Mouse (Mus musculus): ENCODE results near the gene Rtl10. TPM values are rescaled to one million over a fixed set of nuclear protein-coding genes. Genes with fewer than 3 reads are reported as not detected.
A peak's percentile ranks its signal among the peaks of the same experiment; 100 is the strongest.

Rtl10 gene
- total and polyA plus RNA-seq, 3 experiments = 5.9 to 13.3 TPM; not detected in 1

DNA sequence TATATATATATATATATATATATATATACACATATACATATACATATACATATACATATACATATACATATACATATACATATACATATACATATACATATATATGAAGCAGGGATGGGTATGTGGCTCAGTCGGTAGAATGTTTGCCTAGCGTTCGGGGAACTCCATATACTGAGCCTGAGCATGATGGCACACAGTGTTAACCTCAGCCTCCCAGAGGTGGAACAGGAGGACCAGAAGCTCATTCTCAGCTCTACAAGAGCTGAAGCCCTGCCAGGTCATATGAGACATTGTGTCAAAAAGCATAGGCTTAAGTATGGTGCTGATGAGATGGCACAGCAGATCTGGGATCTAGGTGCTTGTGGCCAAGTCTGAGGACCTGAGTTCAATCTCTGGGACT, 8.4 kb upstream of the Rtl10 start:
- DNase-seq (ENCODE audit: low read depth, low spot score) = peak; percentile 16
- Histone ChIP-seq H3K27ac (ENCODE audit: control insufficient read depth, low read depth, low read length) (no peak overlapping the region), H3K4me1 (ENCODE audit: control insufficient read depth in 1 of 2, insufficient read depth in 2 of 2, low read length in 2 of 2) (peaks cover 5 to 7% of the 10 kb centered on the region in 2 experiments; a peak in 2 of 4 replicates), H3K79me2 (ENCODE audit: control insufficient read depth, insufficient read depth, low read length, poor library complexity) (no peaks in the 10 kb centered on the region), H3K9me3 (replicated peaks; ENCODE audit: insufficient read depth, low read length) (no peaks in the 10 kb centered on the region), H3K27me3 (ENCODE audit: control insufficient read depth in 1 of 2, insufficient read depth in 2 of 2, low read length in 2 of 2) (no peaks in the 10 kb centered on the region), H3K9ac (ENCODE audit: control insufficient read depth, low read depth, low read length, poor library complexity, severe bottlenecking) (no peak overlapping the region), H3K36me3 (ENCODE audit: control insufficient read depth in 1 of 2, insufficient read depth in 2 of 2, low read length in 2 of 2) (0 out of 4 replicates have a peak, but pooled peaks cover 0 to 2% of the 10 kb centered on the region in 2 experiments), H3K4me3 (ENCODE audit: control insufficient read depth in 1 of 2, insufficient read depth in 1 of 2, low read depth in 2 of 2, low read length in 2 of 2) (no peak overlapping the region)
- TF ChIP-seq CHD1 (IDR thresholded peaks at IDR 0.05; ENCODE audit: low read depth, low read length) (no peak), USF2 (IDR thresholded peaks at IDR 0.05; ENCODE audit: borderline replicate concordance in 1 of 2, insufficient read depth in 1 of 2, low read depth in 1 of 2, low read length in 2 of 2) (no peak), CTCF (IDR thresholded peaks at IDR 0.05 in 2 of 3, conservative IDR thresholded peaks at IDR 0.05 in 1 of 3; ENCODE audit: control insufficient read depth in 1 of 3, insufficient read depth in 1 of 3, low read depth in 2 of 3, low read length in 3 of 3, poor library complexity in 1 of 3, severe bottlenecking in 1 of 3) (no peak), TCF12 (IDR thresholded peaks at IDR 0.05; ENCODE audit: low read depth, low read length) (no peak), MYC (IDR thresholded peaks at IDR 0.05; ENCODE audit: low read depth, low read length) (no peak), ELF1 (IDR thresholded peaks at IDR 0.05; ENCODE audit: low read depth, low read length) (no peak), HCFC1 (IDR thresholded peaks at IDR 0.05; ENCODE audit: low read depth, low read length) (no peak), POLR2A (IDR thresholded peaks at IDR 0.05; ENCODE audit: control insufficient read depth in 1 of 2, insufficient read depth in 1 of 2, low read depth in 1 of 2, low read length in 2 of 2, poor library complexity in 1 of 2) (no peak), JUND (IDR thresholded peaks at IDR 0.05; ENCODE audit: low read depth, low read length) (no peak), TBP (IDR thresholded peaks at IDR 0.05; ENCODE audit: low read depth, low read length) (no peak), USF1 (IDR thresholded peaks at IDR 0.05; ENCODE audit: low read depth, low read length) (no peak), MAFK (IDR thresholded peaks at IDR 0.05; ENCODE audit: borderline replicate concordance, low read depth, low read length) (no peak), MEF2A (IDR thresholded peaks at IDR 0.05; ENCODE audit: extremely low read depth, insufficient replicate concordance, low read depth, low read length, poor library complexity, severe bottlenecking) (no peak)

DNA sequence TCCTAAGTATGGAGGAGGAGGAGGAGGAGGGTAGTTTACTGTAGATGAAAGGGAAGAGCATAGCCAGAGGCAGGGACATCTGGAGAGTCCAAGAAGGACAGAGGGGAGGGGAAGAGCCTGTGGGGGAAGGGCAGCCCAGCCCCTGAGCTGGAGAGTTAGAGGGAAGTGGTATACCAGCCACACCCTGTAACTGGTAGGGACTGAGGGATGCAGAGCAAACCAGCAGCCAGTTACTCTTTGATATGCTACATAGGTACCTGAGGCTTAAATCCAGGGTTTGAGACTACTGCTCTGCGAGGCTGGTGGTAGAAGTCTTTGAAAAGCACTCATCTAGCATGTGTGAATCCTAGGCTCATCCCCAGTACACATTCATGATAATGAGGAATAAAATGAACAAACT, 7.8 kb upstream of the Rtl10 start:
- Histone ChIP-seq H3K79me2 (ENCODE audit: control insufficient read depth, insufficient read depth, low read length, poor library complexity) (no peaks in the 10 kb centered on the region), H3K27me3 (ENCODE audit: control insufficient read depth in 1 of 2, insufficient read depth in 2 of 2, low read length in 2 of 2) (no peaks in the 10 kb centered on the region), H3K9me3 (replicated peaks; ENCODE audit: insufficient read depth, low read length) (no peaks in the 10 kb centered on the region), H3K4me3 (ENCODE audit: control insufficient read depth in 1 of 2, insufficient read depth in 1 of 2, low read depth in 2 of 2, low read length in 2 of 2) (no peak overlapping the region), H3K4me1 (ENCODE audit: control insufficient read depth in 1 of 2, insufficient read depth in 2 of 2, low read length in 2 of 2) (peaks cover 5 to 7% of the 10 kb centered on the region in 2 experiments; a peak in 2 of 4 replicates), H3K9ac (ENCODE audit: control insufficient read depth, low read depth, low read length, poor library complexity, severe bottlenecking) (no peak overlapping the region), H3K27ac (ENCODE audit: control insufficient read depth, low read depth, low read length) (no peak overlapping the region), H3K36me3 (ENCODE audit: control insufficient read depth in 1 of 2, insufficient read depth in 2 of 2, low read length in 2 of 2) (0 out of 4 replicates have a peak, but pooled peaks cover 0 to 2% of the 10 kb centered on the region in 2 experiments)
- TF ChIP-seq MAZ (IDR thresholded peaks at IDR 0.05; ENCODE audit: low read depth, low read length) = no peak
- peak in 1 of 2 experiments; percentile 23; a peak in 1 of 4 replicates for TF ChIP-seq EP300 (IDR thresholded peaks at IDR 0.05; ENCODE audit: low read depth in 1 of 2, low read length in 2 of 2)
- peak; percentile 56 for DNase-seq (ENCODE audit: low read depth, low spot score)
